Mouse (Mus musculus): Measurements from ENCODE around the gene Sae1. TPM values are rescaled to one million over a fixed set of nuclear protein-coding genes. Genes with fewer than 3 reads are reported as not detected.
"Not testable (repeated sequence)": the region's sequence is repeated elsewhere in the genome, so short reads cannot be mapped to it uniquely, and the experiment has no call there.

The Sae1 gene
- total RNA-seq, 2 experiments from 2014 or later: 25.2 to 26.4 TPM

GRCm38 (mm10) chr7:16310020-16310520, 77.5 kb downstream of the Sae1 start:
- peak; percentile 89 for DNase-seq

- DNase-seq: peak; percentile 91
Observed at GRCm38 (mm10) chr7:16309318-16310019, 78.1 kb downstream of the Sae1 start.

- no peak for DNase-seq
Observed at GRCm38 (mm10) chr7:16308555-16309317, 78.9 kb downstream of the Sae1 start.

- not testable (repeated sequence) for DNase-seq
Observed at GRCm38 (mm10) chr7:16308093-16308492, 79.5 kb downstream of the Sae1 start, which contains the start of gene Bbc3. Gene Bbc3, plus strand, starts transcription at chr7:16308393.

- not testable (repeated sequence) for DNase-seq
Observed at GRCm38 (mm10) chr7:16307141-16307540, 80.5 kb downstream of the Sae1 start.

- DNase-seq: peak; percentile 91
Observed at GRCm38 (mm10) chr7:16299419-16300035, 88.1 kb downstream of the Sae1 start.

- no peak for DNase-seq
Observed at GRCm38 (mm10) chr7:16298927-16299326, 88.7 kb downstream of the Sae1 start.

GRCm38 (mm10) chr7:16297616-16298015, 90.0 kb downstream of the Sae1 start:
- no peak for DNase-seq

- DNase-seq: peak; percentile 86
Observed at GRCm38 (mm10) chr7:16296766-16297390, 90.7 kb downstream of the Sae1 start.

GRCm38 (mm10) chr7:16296146-16296545, 91.5 kb downstream of the Sae1 start:
- DNase-seq: no peak

- peak; percentile 86 for DNase-seq
Observed at GRCm38 (mm10) chr7:16295321-16295900, 92.2 kb downstream of the Sae1 start.

GRCm38 (mm10) chr7:16294837-16295236, 92.8 kb downstream of the Sae1 start:
- peak; percentile 92 for DNase-seq

GRCm38 (mm10) chr7:16294346-16294745, 93.3 kb downstream of the Sae1 start:
- DNase-seq: no peak

GRCm38 (mm10) chr7:16287791-16288190, 99.8 kb downstream of the Sae1 start:
- no peak for DNase-seq

- DNase-seq: no peak
Observed at GRCm38 (mm10) chr7:16287016-16287415, 100.6 kb downstream of the Sae1 start.

- DNase-seq: peak; percentile 99
Observed at GRCm38 (mm10) chr7:16286026-16286961, 101.3 kb downstream of the Sae1 start, which contains the start of gene Ccdc9. Gene Ccdc9, minus strand, starts transcription at chr7:16286795.

- DNase-seq: peak; percentile 86
Observed at GRCm38 (mm10) chr7:16285450-16286025, 102.1 kb downstream of the Sae1 start.

- no peak for DNase-seq
Observed at GRCm38 (mm10) chr7:16284904-16285303, 102.7 kb downstream of the Sae1 start.

- no peak for DNase-seq
Observed at GRCm38 (mm10) chr7:16284001-16284400, 103.6 kb downstream of the Sae1 start.

- no peak for DNase-seq
Observed at GRCm38 (mm10) chr7:16282334-16282733, 105.3 kb downstream of the Sae1 start.
